Mouse (Mus musculus): ENCODE measurements around the gene Znrf1.

DNA sequence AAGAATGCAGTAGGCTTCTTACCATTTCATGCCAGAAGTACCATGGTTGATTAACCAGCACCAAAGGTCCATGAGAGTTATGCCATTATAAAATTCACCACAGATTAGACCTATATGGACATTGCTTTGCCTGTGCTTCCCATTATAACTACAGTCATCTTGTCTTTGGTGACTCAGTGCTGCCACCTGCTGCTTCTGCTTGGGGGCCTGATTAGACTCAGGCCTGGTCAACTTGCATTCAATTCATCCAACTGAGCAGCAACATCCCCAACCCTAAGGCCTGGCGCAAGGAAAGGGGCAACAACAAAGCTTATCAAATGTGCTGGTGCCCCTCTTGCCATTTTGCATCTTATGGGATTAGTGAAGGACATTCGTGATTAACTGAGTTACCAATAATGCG is 126.6 kb downstream of the Znrf1 start:
- TF ChIP-seq MYOD1 (IDR thresholded peaks at IDR 0.05; ENCODE audit: control insufficient read depth, insufficient read length, low read depth): no peak
- peak; percentile 59 for TF ChIP-seq CTCF (IDR thresholded peaks at IDR 0.05; ENCODE audit: control insufficient read depth, insufficient read depth, insufficient read length)
- TF ChIP-seq CEBPB (IDR thresholded peaks at IDR 0.05; ENCODE audit: low read depth): no peak
- TF ChIP-seq MYOG (IDR thresholded peaks at IDR 0.05; ENCODE audit: control insufficient read depth, extremely low read depth, insufficient read length): no peak
- no peak for TF ChIP-seq MAX (IDR thresholded peaks at IDR 0.05)

Data from C2C12 (cell line).